Mouse (Mus musculus): ENCODE results near the gene Zc2hc1b.

Zc2hc1b gene

GRCm38 (mm10) chr10:13115030-13115429 is 62.8 kb downstream of the Zc2hc1b start:
- no peak for DNase-seq (ENCODE audit: low spot score in 2 of 2)

GRCm38 (mm10) chr10:13113641-13114040 is 64.2 kb downstream of the Zc2hc1b start:
- no peak for DNase-seq (ENCODE audit: low spot score in 2 of 2)

- no peak for DNase-seq (ENCODE audit: low spot score in 2 of 2)
These were observed 65.0 kb downstream of the Zc2hc1b start for GRCm38 (mm10) chr10:13112849-13113248.

- no peak for DNase-seq (ENCODE audit: low spot score in 2 of 2)
These were observed 68.0 kb downstream of the Zc2hc1b start for GRCm38 (mm10) chr10:13109781-13110180.

GRCm38 (mm10) chr10:13108847-13109246 is 69.0 kb downstream of the Zc2hc1b start:
- no peak for DNase-seq (ENCODE audit: low spot score in 2 of 2)

GRCm38 (mm10) chr10:13108021-13108548 is 69.7 kb downstream of the Zc2hc1b start:
- DNase-seq (ENCODE audit: low spot score in 2 of 2) = no peak

GRCm38 (mm10) chr10:13106909-13107624 is 70.8 kb downstream of the Zc2hc1b start:
- no peak for DNase-seq (ENCODE audit: low spot score in 2 of 2)

GRCm38 (mm10) chr10:13103838-13104237 is 74.0 kb downstream of the Zc2hc1b start:
- DNase-seq (ENCODE audit: low spot score in 2 of 2) = no peak

GRCm38 (mm10) chr10:13102360-13102759 is 75.5 kb downstream of the Zc2hc1b start:
- no peak for DNase-seq (ENCODE audit: low spot score in 2 of 2)

- no peak for DNase-seq (ENCODE audit: low spot score in 2 of 2)
These were observed 77.7 kb downstream of the Zc2hc1b start for GRCm38 (mm10) chr10:13100061-13100648.

All from left cerebral cortex, adult 9 months (tissue).